Mouse (Mus musculus) midbrain, embryonic 15.5 days (tissue): ENCODE data around the gene Pan3. TPM values are rescaled to one million over a fixed set of nuclear protein-coding genes. Genes with fewer than 3 reads are reported as not detected.

Source experiments
- ATAC-seq: fragments of 200-750 bp; cut with Nextera tagmentation; replicated peaks from 2 replicates; pipeline ENCODE4 v1.8.0; 2017; ENCODE audit warnings: moderate TSS enrichment
- H3K27ac ChIP-seq: fragments of 300-500 bp; sonication (generic); 2 replicates; pipeline ENCODE4 v1.5.1; 2015; ENCODE audit warnings: mild to moderate bottlenecking, inconsistent platforms
- H3K27me3 ChIP-seq: fragments of 300-500 bp; sonication (generic); replicated peaks from 2 replicates; pipeline ENCODE4 v1.6.1; 2015; ENCODE audit warnings: inconsistent platforms
- H3K36me3 ChIP-seq: fragments of 300-500 bp; sonication (generic); replicated peaks from 2 replicates; pipeline ENCODE4 v1.6.1; 2015; ENCODE audit warnings: inconsistent platforms
- H3K4me1 ChIP-seq: fragments of 300-500 bp; sonication (generic); 2 replicates; pipeline ENCODE4 v1.6.1; 2015; ENCODE audit warnings: inconsistent platforms
- H3K4me2 ChIP-seq: fragments of 300-500 bp; sonication (generic); 2 replicates; pipeline ENCODE4 v1.6.1; 2015; ENCODE audit warnings: inconsistent platforms, mild to moderate bottlenecking, moderate library complexity
- H3K4me3 ChIP-seq: fragments of 300-500 bp; sonication (generic); 2 replicates; pipeline ENCODE4 v1.5.1; 2015; ENCODE audit warnings: mild to moderate bottlenecking, inconsistent platforms
- H3K9ac ChIP-seq: fragments of 300-500 bp; sonication (generic); 2 replicates; pipeline ENCODE4 v1.6.1; 2015; ENCODE audit warnings: mild to moderate bottlenecking, inconsistent platforms
- H3K9me3 ChIP-seq: fragments of 300-500 bp; sonication (generic); 2 replicates; pipeline ENCODE4 v1.6.1; 2016; ENCODE audit warnings: inconsistent platforms
- WGBS: fragments of 180-500 bp; shearing (Covaris S2); methylation state at CpG from one replicate; pipeline ENCODE4 v1.1.7; 2015; ENCODE audit warnings: mixed read lengths; 5-methylcytosine and 5-hydroxymethylcytosine counted together
- polyA plus RNA-seq: library from polyadenylated mRNA; unstranded; fragments of >200 nt; fragmentation: Nextera tagmentation; extraction: Ambion mirVana; gene quantifications from 2 replicates; pipeline ENCODE4 v1.2.1, GENCODE M21; 2015

The Pan3 gene
- polyA plus RNA-seq, 1 experiment from 2014 or later, result 66.0 TPM

- Histone ChIP-seq H3K4me1 (no peaks in the 10 kb centered on the region), H3K9me3 (no peaks in the 10 kb centered on the region), H3K9ac (no peak overlapping the region), H3K4me3 (no peak overlapping the region), H3K27me3 (no peaks in the 10 kb centered on the region), H3K27ac (no peak overlapping the region), H3K36me3 (no peaks in the 10 kb centered on the region), H3K4me2 (no peak overlapping the region)
- WGBS, result 91% methylated on average over 7 of the region's 7 CpGs
- ATAC-seq, result no peak
Measured at GRCm38 (mm10) chr5:147579148-147579547, 149.2 kb downstream of the Pan3 start.

- Histone ChIP-seq H3K27ac (no peak overlapping the region), H3K4me2 (no peak overlapping the region), H3K9ac (no peak overlapping the region), H3K4me3 (no peak overlapping the region), H3K36me3 (no peaks in the 10 kb centered on the region), H3K9me3 (no peaks in the 10 kb centered on the region), H3K27me3 (no peaks in the 10 kb centered on the region), H3K4me1 (no peaks in the 10 kb centered on the region)
- WGBS, result 87% methylated on average over 8 of the region's 8 CpGs
- no peak for ATAC-seq
Measured at GRCm38 (mm10) chr5:147579691-147580090, 149.7 kb downstream of the Pan3 start.

- H3K9me3 ChIP-seq, result no peaks in the 10 kb centered on the region
- H3K36me3 ChIP-seq, result no peaks in the 10 kb centered on the region
- no peak overlapping the region for H3K4me3 ChIP-seq
- H3K4me1 ChIP-seq, result no peaks in the 10 kb centered on the region
- H3K9ac ChIP-seq, result no peak overlapping the region
- H3K27me3 ChIP-seq, result no peaks in the 10 kb centered on the region
- H3K4me2 ChIP-seq, result no peak overlapping the region
- ATAC-seq, result no peak
- H3K27ac ChIP-seq, result no peak overlapping the region
- WGBS, result 88% methylated on average over 13 of the region's 13 CpGs
Measured at GRCm38 (mm10) chr5:147580181-147580580, 150.2 kb downstream of the Pan3 start.

- Histone ChIP-seq H3K27me3 (no peaks in the 10 kb centered on the region), H3K27ac (no peak overlapping the region), H3K9ac (no peak overlapping the region), H3K4me2 (no peak overlapping the region), H3K4me1 (no peaks in the 10 kb centered on the region), H3K36me3 (no peaks in the 10 kb centered on the region), H3K4me3 (no peak overlapping the region), H3K9me3 (no peaks in the 10 kb centered on the region)
- WGBS, result 47% methylated on average over 14 of the region's 14 CpGs
- no peak for ATAC-seq
Measured at GRCm38 (mm10) chr5:147583702-147584298, 153.8 kb downstream of the Pan3 start.

GRCm38 (mm10) chr5:147584648-147585047 lies 154.7 kb downstream of the Pan3 start:
- H3K4me3 ChIP-seq, result no peak overlapping the region
- no peaks in the 10 kb centered on the region for H3K9me3 ChIP-seq
- H3K4me1 ChIP-seq, result no peaks in the 10 kb centered on the region
- H3K27me3 ChIP-seq, result no peaks in the 10 kb centered on the region
- no peaks in the 10 kb centered on the region for H3K36me3 ChIP-seq
- H3K27ac ChIP-seq, result no peak overlapping the region
- ATAC-seq, result no peak
- H3K4me2 ChIP-seq, result no peak overlapping the region
- no peak overlapping the region for H3K9ac ChIP-seq
- WGBS, result 81% methylated on average over 9 of the region's 9 CpGs

- Histone ChIP-seq H3K36me3 (no peaks in the 10 kb centered on the region), H3K4me1 (no peaks in the 10 kb centered on the region), H3K4me3 (no peak overlapping the region), H3K27ac (no peak overlapping the region), H3K9ac (no peak overlapping the region), H3K9me3 (no peaks in the 10 kb centered on the region), H3K4me2 (no peak overlapping the region), H3K27me3 (no peaks in the 10 kb centered on the region)
- no peak for ATAC-seq
- 80% methylated on average over 1 of the region's 1 CpGs for WGBS
Measured at GRCm38 (mm10) chr5:147585070-147585469, 155.1 kb downstream of the Pan3 start.

- H3K9me3 ChIP-seq, result no peaks in the 10 kb centered on the region
- H3K36me3 ChIP-seq, result no peaks in the 10 kb centered on the region
- H3K4me2 ChIP-seq, result no peak overlapping the region
- WGBS, result 73% methylated on average over 12 of the region's 12 CpGs
- no peak overlapping the region for H3K27ac ChIP-seq
- H3K9ac ChIP-seq, result no peak overlapping the region
- ATAC-seq, result no peak
- H3K4me1 ChIP-seq, result no peaks in the 10 kb centered on the region
- no peak overlapping the region for H3K4me3 ChIP-seq
- no peaks in the 10 kb centered on the region for H3K27me3 ChIP-seq
Measured at GRCm38 (mm10) chr5:147589814-147590213, 159.9 kb downstream of the Pan3 start.

GRCm38 (mm10) chr5:147597825-147598224 lies 167.9 kb downstream of the Pan3 start:
- 73% methylated on average over 16 of the region's 16 CpGs for WGBS
- Histone ChIP-seq H3K4me1 (no peaks in the 10 kb centered on the region), H3K9me3 (no peaks in the 10 kb centered on the region), H3K27ac (no peak overlapping the region), H3K4me3 (no peak overlapping the region), H3K36me3 (no peaks in the 10 kb centered on the region), H3K27me3 (no peaks in the 10 kb centered on the region), H3K4me2 (no peak overlapping the region), H3K9ac (no peak overlapping the region)
- no peak for ATAC-seq

Other genes with a start within 250 kb of the Pan3 start
- 5.5 and 6.7 TPM in 2 replicates for gene Gsx1, start 241.5 kb upstream of the Pan3 start, polyA plus RNA-seq
- gene Pdx1, start 160.2 kb upstream of the Pan3 start, polyA plus RNA-seq, result not detected in 2 replicates
- gene Cdx2, start 122.9 kb upstream of the Pan3 start, polyA plus RNA-seq, result not detected in 2 replicates
- not detected in 2 replicates for gene Urad, start 107.7 kb upstream of the Pan3 start, polyA plus RNA-seq
- gene Flt3, start 29.7 kb upstream of the Pan3 start, polyA plus RNA-seq, result 0.54 and 0.77 TPM in 2 replicates